Mouse (Mus musculus): ENCODE results near the gene Ceacam18. TPM values are rescaled to one million over a fixed set of nuclear protein-coding genes. Genes with fewer than 3 reads are reported as not detected.

Ceacam18 gene
- polyA plus RNA-seq, 1 experiment = 0.16 TPM

- H3K36me3 ChIP-seq (ENCODE audit: control insufficient read depth, insufficient read depth, low read length) = no peaks in the 10 kb centered on the region
- H3K4me1 ChIP-seq (ENCODE audit: control insufficient read depth, insufficient read depth, low read length) = no peaks in the 10 kb centered on the region
- TF ChIP-seq CTCF (IDR thresholded peaks at IDR 0.05; ENCODE audit: control insufficient read depth, insufficient read depth, insufficient replicate concordance, low read depth, low read length) = no peak
- no peak for TF ChIP-seq POLR2A (IDR thresholded peaks at IDR 0.05; ENCODE audit: control insufficient read depth, low read depth, low read length)
- no peak overlapping the region for H3K27ac ChIP-seq (ENCODE audit: control insufficient read depth, insufficient read depth, low read depth, low read length)
- no peaks in the 10 kb centered on the region for H3K27me3 ChIP-seq (ENCODE audit: control insufficient read depth, insufficient read depth, low read length)
- H3K4me3 ChIP-seq (ENCODE audit: control insufficient read depth, low read depth, low read length) = no peak overlapping the region
Measured at GRCm38 (mm10) chr7:43637118-43637517, 2.6 kb downstream of the Ceacam18 start.

GRCm38 (mm10) chr7:43642587-43642986, 8.1 kb downstream of the Ceacam18 start:
- H3K27me3 ChIP-seq (ENCODE audit: control insufficient read depth, insufficient read depth, low read length) = no peaks in the 10 kb centered on the region
- peaks cover 3% of the 10 kb centered on the region; the same call in 1 of the 2 replicates for H3K4me1 ChIP-seq (ENCODE audit: control insufficient read depth, insufficient read depth, low read length)
- no peaks in the 10 kb centered on the region for H3K36me3 ChIP-seq (ENCODE audit: control insufficient read depth, insufficient read depth, low read length)
- H3K4me3 ChIP-seq (ENCODE audit: control insufficient read depth, low read depth, low read length) = no peak overlapping the region
- no peak overlapping the region for H3K27ac ChIP-seq (ENCODE audit: control insufficient read depth, insufficient read depth, low read depth, low read length)
- TF ChIP-seq CTCF (IDR thresholded peaks at IDR 0.05; ENCODE audit: control insufficient read depth, insufficient read depth, insufficient replicate concordance, low read depth, low read length) (no peak), POLR2A (IDR thresholded peaks at IDR 0.05; ENCODE audit: control insufficient read depth, low read depth, low read length) (no peak)

- Histone ChIP-seq H3K36me3 (ENCODE audit: control insufficient read depth, insufficient read depth, low read length) (no peaks in the 10 kb centered on the region), H3K27ac (ENCODE audit: control insufficient read depth, insufficient read depth, low read depth, low read length) (no peak overlapping the region), H3K4me3 (ENCODE audit: control insufficient read depth, low read depth, low read length) (no peak overlapping the region), H3K27me3 (ENCODE audit: control insufficient read depth, insufficient read depth, low read length) (no peaks in the 10 kb centered on the region), H3K4me1 (ENCODE audit: control insufficient read depth, insufficient read depth, low read length) (peaks cover 3% of the 10 kb centered on the region; the same call in 1 of the 2 replicates)
- TF ChIP-seq POLR2A (IDR thresholded peaks at IDR 0.05; ENCODE audit: control insufficient read depth, low read depth, low read length) (no peak), CTCF (IDR thresholded peaks at IDR 0.05; ENCODE audit: control insufficient read depth, insufficient read depth, insufficient replicate concordance, low read depth, low read length) (no peak)
Measured at GRCm38 (mm10) chr7:43643046-43643652, 8.6 kb downstream of the Ceacam18 start.

GRCm38 (mm10) chr7:43652683-43653082, 18.2 kb downstream of the Ceacam18 start:
- TF ChIP-seq CTCF (IDR thresholded peaks at IDR 0.05; ENCODE audit: control insufficient read depth, insufficient read depth, insufficient replicate concordance, low read depth, low read length) (no peak), POLR2A (IDR thresholded peaks at IDR 0.05; ENCODE audit: control insufficient read depth, low read depth, low read length) (no peak)
- H3K27me3 ChIP-seq (ENCODE audit: control insufficient read depth, insufficient read depth, low read length) = no peaks in the 10 kb centered on the region
- no peak overlapping the region for H3K27ac ChIP-seq (ENCODE audit: control insufficient read depth, insufficient read depth, low read depth, low read length)
- H3K4me1 ChIP-seq (ENCODE audit: control insufficient read depth, insufficient read depth, low read length) = no peaks in the 10 kb centered on the region
- H3K36me3 ChIP-seq (ENCODE audit: control insufficient read depth, insufficient read depth, low read length) = no peaks in the 10 kb centered on the region
- no peak overlapping the region for H3K4me3 ChIP-seq (ENCODE audit: control insufficient read depth, low read depth, low read length)

DNA sequence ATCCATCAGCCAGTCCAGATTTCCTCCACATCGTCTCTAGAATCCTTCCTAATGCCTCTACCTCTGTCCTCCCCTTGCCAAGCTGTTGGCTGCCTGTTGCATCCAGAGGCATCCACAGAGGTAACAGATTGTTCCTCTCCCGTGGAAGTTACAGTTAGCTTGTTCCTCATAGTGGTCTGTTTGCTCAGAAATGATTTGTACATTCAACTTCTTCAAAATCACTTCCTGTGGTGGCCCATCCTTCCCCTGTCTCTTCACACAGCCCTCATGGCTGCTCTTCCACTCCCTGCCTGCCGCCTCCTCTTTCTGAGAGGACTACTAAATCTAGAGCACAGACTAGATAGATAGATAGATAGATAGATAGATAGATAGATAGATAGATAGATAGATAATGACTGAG, 20.0 kb downstream of the Ceacam18 start:
- Histone ChIP-seq H3K4me3 (ENCODE audit: control insufficient read depth, low read depth, low read length) (no peak overlapping the region), H3K36me3 (ENCODE audit: control insufficient read depth, insufficient read depth, low read length) (no peaks in the 10 kb centered on the region), H3K27me3 (ENCODE audit: control insufficient read depth, insufficient read depth, low read length) (no peaks in the 10 kb centered on the region), H3K4me1 (ENCODE audit: control insufficient read depth, insufficient read depth, low read length) (no peaks in the 10 kb centered on the region), H3K27ac (ENCODE audit: control insufficient read depth, insufficient read depth, low read depth, low read length) (no peak overlapping the region)
- no peak for TF ChIP-seq POLR2A (IDR thresholded peaks at IDR 0.05; ENCODE audit: control insufficient read depth, low read depth, low read length)
- no peak for TF ChIP-seq CTCF (IDR thresholded peaks at IDR 0.05; ENCODE audit: control insufficient read depth, insufficient read depth, insufficient replicate concordance, low read depth, low read length)

DNA sequence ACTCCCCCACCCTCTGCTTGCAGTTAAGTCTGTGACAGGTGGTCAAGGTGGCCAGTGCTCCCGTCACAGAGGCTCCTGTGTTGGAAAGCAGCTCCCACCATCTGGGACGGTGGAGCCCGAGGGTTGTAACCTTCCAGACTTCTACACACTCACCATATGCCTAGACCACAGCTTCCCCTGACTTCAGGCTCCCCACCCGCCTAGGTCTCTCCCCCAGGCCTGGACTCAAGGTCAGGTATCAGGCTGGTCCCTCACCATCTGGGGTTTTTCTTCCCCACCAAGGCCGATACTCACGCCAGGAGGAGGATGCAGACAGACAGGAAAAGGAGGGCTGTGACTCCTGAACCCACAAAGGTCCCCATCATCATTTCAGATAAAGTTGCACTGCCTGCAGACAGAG, 21.7 kb downstream of the Ceacam18 start:
- Histone ChIP-seq H3K4me3 (ENCODE audit: control insufficient read depth, low read depth, low read length) (no peak overlapping the region), H3K36me3 (ENCODE audit: control insufficient read depth, insufficient read depth, low read length) (no peaks in the 10 kb centered on the region), H3K27ac (ENCODE audit: control insufficient read depth, insufficient read depth, low read depth, low read length) (no peak overlapping the region), H3K4me1 (ENCODE audit: control insufficient read depth, insufficient read depth, low read length) (no peaks in the 10 kb centered on the region), H3K27me3 (ENCODE audit: control insufficient read depth, insufficient read depth, low read length) (no peaks in the 10 kb centered on the region)
- TF ChIP-seq CTCF (IDR thresholded peaks at IDR 0.05; ENCODE audit: control insufficient read depth, insufficient read depth, insufficient replicate concordance, low read depth, low read length) (no peak), POLR2A (IDR thresholded peaks at IDR 0.05; ENCODE audit: control insufficient read depth, low read depth, low read length) (no peak)

DNA sequence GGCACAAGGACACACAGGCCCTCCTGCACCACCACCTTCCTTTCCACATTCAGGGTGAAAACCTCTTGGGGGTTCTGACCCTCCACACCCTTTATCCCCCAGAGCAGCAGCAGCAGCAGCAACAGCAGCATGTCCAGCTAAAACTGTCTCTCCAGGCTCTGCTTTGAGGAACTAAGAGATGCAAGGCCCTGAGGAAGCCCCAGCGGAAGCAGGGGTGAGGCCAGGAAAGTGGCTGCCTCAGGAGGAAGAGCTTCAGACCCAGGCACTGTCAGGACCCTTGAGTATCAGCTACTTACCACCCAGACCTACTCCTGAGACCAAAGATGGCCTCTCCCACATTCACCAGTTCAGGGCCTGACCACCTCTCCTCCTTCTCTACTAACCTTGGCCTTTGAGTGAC, 25.5 kb downstream of the Ceacam18 start, which contains the start of gene Siglece:
Gene Siglece, minus strand, starts transcription at position 160 of the 400 bp plus-strand sequence.
- Histone ChIP-seq H3K4me1 (ENCODE audit: control insufficient read depth, insufficient read depth, low read length) (no peaks in the 10 kb centered on the region), H3K4me3 (ENCODE audit: control insufficient read depth, low read depth, low read length) (no peak within 1 kb of the TSS), H3K36me3 (ENCODE audit: control insufficient read depth, insufficient read depth, low read length) (no peaks in the 10 kb centered on the region), H3K27ac (ENCODE audit: control insufficient read depth, insufficient read depth, low read depth, low read length) (no peak within 1 kb of the TSS), H3K27me3 (ENCODE audit: control insufficient read depth, insufficient read depth, low read length) (no peaks in the 10 kb centered on the region)
- no peak for TF ChIP-seq CTCF (IDR thresholded peaks at IDR 0.05; ENCODE audit: control insufficient read depth, insufficient read depth, insufficient replicate concordance, low read depth, low read length)
- no peak for TF ChIP-seq POLR2A (IDR thresholded peaks at IDR 0.05; ENCODE audit: control insufficient read depth, low read depth, low read length)
